Mouse (Mus musculus) fat pad, adult 2 months (tissue): ENCODE data around the gene Tiam2.

Experiments
- DNase-seq: peaks from one replicate; pipeline ENCODE4 v3.0.0-alpha.2; 2011; ENCODE audit warnings: low read depth, low spot score; ENCODE audit errors: extremely low read depth

The Tiam2 gene

DNA sequence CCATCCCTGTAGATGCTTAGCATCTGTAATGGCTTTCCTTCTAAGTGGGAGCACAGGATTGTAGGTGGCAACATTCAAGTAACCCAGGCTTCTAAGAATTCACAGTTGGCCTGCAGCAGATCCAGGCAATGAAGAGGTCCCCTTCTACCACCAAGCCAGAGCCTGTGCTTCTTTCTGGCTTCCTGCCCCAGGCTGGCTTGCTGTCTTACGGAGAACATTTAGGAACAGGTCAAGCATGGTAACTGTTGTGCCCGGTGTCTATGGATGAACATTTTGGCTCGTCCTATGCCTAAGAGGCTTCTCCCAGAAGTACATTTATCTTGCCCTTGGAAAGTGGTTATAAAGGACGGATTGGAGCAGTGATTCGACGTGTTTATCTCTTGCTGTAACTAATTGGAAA lies 165.3 kb downstream of the Tiam2 start:
- DNase-seq: no peak

- DNase-seq: no peak
Observed at GRCm38 (mm10) chr17:3495576-3495975, 169.2 kb downstream of the Tiam2 start.

- DNase-seq: no peak
Observed at GRCm38 (mm10) chr17:3496080-3496479, 169.7 kb downstream of the Tiam2 start.

DNA sequence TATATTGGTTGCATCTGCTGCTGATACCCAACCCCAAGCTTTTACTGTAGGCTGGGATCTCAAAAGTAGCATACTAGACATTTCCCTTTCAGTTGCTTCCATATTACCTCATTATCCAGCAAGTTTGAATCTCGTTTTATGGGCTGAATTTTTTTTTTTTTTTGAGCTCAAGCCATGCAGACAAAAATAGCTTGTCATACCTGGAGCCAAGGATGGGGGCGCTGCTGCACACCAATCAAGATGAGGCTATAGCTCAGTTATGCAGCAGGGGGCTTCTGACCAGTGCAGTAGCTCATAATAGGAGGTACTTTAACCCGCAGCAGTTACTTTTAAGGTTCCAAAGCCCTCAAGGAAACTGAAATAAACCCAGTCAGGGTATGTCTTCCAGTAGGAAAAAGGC lies 171.7 kb downstream of the Tiam2 start:
- DNase-seq: no peak

DNA sequence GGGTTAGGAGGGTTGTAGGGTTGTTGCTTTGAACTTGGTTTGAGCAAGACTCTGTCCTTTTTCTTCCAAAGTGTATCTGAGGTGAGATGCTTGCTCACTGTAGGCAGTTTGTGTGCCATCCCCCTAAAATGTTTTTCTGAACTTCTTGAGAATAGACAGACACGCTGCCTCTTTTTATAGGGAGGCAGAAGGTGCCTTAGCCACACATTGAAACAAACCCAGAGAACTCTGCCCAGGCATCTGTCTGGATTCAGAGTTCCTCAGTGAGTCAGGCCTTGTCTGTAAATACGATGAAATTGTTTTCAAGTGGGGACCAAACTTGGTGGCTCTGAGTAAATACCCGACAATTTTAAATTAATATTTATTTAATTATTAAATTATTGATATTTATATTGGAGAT lies 172.2 kb downstream of the Tiam2 start:
- DNase-seq: no peak

DNA sequence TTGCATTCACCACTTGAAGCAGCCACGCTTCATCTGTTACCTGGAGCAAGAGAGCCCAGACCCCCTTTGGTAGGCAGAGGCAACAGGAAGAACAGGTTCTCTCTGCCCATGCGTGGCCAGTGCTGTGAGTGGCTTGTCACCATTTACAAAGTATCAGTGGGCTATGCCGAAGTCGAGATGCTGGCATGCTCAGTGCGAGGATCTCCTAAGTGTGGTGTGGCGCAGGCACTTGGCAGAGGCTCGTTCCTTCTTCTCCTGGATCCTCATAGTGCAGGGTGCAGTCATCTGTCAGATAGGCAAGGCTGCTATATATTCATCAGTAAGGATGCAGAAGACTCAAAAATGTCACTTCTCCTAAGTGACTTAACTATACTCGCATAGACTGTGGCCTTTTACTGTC lies 173.1 kb downstream of the Tiam2 start:
- DNase-seq: no peak

DNA sequence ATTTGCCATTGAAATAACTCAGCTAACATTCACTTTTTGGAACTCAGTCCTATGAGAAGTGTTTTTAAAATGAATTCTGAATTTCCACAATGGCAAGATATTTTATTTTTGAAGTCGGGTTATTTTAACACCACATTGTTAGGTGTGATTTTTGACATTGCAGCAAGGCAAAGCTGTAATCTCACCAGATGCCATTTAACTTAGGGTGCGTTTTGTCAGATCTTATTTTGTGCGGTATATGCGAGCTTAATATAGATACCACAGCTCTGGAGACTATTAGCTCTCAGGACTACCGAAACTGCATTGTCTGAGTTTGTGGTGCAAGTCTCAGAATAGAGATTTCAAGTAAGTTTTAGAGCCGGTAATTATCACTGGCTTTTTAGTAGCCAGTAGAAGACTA lies 173.7 kb downstream of the Tiam2 start:
- no peak for DNase-seq

DNA sequence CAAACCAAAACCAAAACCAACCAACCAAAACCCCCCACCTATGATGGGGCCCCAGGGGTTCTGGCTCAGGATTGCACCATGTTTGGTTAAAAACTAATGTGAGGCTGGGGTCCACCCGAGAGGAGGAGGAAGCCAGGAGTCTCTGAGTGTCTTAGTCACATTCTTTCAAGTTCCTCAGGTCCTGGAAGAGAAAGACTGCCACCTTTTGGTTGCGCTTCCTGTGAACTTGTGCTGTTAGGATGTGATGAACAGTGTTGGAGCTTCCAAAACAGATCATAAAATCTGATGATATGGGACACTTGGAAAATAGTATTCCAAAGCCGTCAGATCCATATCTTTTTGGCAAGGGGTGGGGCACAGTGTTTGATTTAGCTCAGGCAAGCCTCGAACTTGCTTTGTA lies 174.6 kb downstream of the Tiam2 start:
- DNase-seq: no peak

GRCm38 (mm10) chr17:3505711-3506110 lies 179.3 kb downstream of the Tiam2 start:
- no peak for DNase-seq

DNA sequence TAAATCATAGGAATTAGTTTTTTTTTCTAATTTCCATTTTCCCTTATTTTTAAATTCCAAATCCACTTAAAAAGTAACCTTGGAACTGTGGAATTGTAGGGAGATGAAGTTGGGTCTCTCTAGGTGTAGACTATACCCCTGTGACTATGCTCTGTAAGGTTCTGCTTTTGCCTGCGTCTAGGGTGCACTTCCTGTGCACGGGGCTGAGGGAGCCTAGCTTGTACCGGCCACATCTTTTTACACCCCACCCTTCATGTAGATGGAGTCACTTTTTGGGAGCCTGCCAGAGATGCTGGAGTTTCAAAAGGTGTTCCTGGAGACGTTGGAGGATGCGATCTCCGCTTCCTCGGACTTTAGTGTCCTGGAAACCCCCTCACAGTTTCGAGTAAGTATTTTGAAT lies 180.1 kb downstream of the Tiam2 start:
- no peak for DNase-seq

DNA sequence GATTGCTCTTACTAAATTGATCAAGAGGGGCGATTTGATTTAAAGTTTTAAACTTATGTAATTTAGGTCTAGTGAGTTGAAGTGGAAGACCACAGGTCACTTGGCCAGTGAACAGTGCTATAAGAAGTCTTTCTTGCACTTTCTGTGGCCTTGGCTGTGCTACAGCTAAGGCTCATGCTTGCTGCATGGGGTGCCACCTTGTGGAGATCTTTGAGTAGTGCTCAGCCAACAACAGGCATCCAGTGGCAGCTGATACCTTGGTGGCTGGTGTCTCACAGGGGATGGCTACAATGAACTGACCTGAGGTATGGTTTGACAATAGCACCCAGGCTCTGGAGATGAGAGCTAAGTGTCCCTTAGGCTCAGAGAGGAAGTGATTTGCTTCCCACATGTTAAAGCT lies 183.5 kb downstream of the Tiam2 start:
- DNase-seq: no peak

- no peak for DNase-seq
Observed at GRCm38 (mm10) chr17:3514316-3514715, 187.9 kb downstream of the Tiam2 start.

DNA sequence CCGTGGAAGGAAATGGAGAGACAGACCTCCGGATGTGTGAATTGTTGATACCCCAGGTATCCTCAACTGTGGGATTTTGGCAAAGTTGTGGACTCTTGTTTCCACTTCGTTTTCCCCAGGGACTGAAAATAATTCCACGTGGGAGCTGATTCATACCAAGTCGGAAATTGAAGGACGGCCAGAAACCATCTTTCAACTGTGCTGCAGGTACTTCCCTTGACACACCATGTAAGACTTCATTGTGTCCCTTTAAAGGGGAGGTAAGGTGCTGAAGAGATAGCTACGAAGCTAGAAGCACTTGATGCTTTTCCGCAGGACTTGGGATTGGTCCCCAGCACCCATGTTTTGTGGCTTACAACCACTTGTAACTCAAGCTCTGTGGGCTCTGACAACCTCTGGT lies 189.5 kb downstream of the Tiam2 start:
- DNase-seq: no peak

DNA sequence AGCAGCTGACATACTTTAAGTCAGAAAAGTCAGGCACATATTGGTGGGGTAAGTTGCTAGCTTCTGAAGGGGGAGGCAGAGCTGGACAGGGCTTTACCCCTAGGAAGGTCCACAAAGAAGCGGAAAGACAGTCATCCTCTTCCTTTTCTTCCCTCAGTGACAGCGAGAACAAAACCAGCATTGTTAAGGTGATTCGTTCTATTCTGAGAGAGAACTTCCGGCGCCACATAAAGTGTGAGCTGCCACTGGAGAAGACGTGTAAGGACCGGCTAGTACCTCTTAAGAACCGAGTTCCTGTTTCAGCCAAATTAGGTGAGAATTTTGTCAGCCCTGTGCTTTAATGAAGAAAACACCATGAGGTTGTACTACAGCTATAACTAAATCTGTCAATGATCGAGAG lies 190.0 kb downstream of the Tiam2 start:
- DNase-seq: no peak

DNA sequence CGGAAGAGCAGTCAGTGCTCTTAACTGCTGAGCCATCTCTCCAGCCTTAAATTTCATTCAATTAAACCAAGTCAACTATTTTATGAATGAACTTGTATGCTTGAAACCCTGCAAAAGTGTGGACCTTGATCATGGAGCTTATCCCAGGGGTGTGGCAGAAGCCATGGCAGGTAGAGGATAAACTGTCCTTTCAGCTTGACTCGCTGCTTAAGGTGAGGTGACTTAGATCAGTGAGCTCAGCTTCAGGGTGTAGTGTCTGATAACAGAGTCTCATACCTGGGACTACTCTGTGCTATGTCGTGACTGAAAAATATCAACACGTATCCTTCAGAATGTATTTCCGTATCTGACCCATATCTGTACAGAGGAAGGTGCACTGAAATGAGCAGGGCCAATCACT lies 194.0 kb downstream of the Tiam2 start:
- no peak for DNase-seq

- no peak for DNase-seq
Observed at GRCm38 (mm10) chr17:3527841-3528471, 201.6 kb downstream of the Tiam2 start.

DNA sequence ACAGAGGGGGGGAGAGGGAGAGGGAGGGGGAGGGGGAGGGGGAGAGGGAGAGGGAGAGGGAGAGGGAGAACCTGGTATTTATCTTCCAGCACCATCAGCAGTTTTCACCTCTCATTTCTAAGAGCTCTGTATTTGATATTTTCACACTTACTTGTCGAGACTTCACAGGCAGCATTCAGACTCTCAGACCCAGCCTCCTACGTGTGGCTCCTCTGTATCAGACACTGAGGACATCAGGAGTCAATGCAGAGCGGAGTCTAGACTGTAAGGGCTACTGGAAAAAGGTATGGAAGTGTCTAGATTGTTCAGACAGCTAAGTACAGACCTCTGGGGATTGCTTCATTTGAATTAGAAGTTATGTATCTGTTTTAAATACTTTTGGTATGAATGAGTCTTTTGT lies 203.2 kb downstream of the Tiam2 start:
- no peak for DNase-seq

GRCm38 (mm10) chr17:3530549-3530948 lies 204.2 kb downstream of the Tiam2 start:
- DNase-seq: no peak

GRCm38 (mm10) chr17:3531641-3532040 lies 205.3 kb downstream of the Tiam2 start:
- no peak for DNase-seq

GRCm38 (mm10) chr17:3532254-3532653 lies 205.9 kb downstream of the Tiam2 start, which contains the start of gene Cldn20:
Gene Cldn20, plus strand, starts transcription at chr17:3532554.
- no peak for DNase-seq

DNA sequence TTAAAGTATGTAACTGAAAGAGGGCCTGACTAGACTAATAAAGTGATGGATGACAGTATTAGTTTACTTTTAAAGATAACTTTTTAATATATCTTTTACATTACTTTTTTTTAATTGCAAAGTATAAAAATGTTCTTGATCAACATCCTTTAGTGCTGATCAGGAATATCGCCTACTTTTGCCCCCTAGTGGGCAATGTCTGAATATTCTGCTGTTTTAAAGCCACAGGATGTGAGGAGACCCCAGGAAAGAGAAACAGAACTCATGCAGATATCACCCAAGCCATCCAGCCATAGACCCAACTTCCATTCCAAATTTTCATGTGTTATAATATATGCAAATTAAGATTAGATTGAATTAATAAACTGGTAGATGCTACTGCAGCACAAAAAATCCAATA lies 207.1 kb downstream of the Tiam2 start:
- no peak for DNase-seq

DNA sequence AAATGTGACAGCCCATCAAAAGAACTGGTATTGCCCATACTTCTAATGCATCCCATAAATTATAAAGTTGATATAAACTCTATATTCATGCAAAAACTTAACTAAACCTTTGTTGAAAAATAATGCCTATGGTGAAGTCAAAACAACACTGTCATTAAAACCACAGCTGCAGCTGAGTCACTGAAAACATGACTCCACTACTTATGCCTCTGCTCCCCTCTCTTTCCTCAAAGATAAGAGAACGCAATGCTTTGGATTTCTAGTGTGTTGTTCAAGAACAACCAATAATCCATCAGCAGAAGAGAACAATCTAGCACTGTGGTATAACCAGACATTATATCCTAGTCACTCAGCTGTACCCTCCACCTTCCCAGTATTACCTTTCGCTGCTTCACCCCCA lies 213.9 kb downstream of the Tiam2 start:
- DNase-seq: no peak

DNA sequence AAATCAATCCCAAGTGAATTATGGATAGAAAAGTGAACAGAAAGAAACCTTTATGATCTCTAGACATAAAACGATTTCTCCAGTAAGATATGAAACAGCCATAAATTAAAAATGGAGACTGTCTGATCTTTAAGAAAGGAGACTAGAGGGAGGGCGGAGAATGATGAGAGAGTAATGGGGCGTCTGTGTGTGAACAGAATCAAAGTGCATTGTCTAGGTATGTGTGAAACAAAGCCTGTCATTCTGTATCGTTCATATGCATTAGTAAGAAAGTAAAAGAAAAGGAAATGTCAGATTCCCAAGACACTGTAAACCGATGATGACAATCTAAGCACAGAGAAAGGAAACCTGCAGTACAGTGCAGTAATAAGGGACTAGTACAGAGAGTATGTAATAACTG lies 214.7 kb downstream of the Tiam2 start:
- DNase-seq: no peak

DNA sequence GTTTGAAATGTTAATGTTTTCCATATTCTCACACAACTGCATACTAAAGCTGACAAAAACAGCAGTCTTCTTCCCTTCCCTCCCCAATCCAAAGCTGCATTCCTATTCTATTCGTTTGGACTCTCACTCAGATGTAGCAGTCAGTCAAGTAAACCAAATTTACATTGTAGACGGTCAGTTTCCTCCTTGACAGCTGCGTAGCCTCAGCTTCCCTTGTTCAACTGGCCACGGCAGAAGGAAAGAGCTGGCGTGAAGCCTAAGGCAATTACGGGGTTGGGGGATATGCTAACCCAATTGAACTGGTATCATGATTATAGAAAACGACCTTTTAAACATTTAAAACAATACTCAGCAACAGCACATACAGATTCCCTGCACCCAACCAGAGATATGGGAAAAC lies 221.4 kb downstream of the Tiam2 start:
- no peak for DNase-seq
